Mouse (Mus musculus): ENCODE results near the gene Bnip3.

Gene Bnip3

GRCm38 (mm10) chr7:138906441-138906840 lies 2.9 kb downstream of the Bnip3 start:
- CTCF ChIA-PET, result no interaction called here

- CTCF ChIA-PET, result no interaction called here
These were observed 5.4 kb downstream of the Bnip3 start for GRCm38 (mm10) chr7:138903886-138904435.

GRCm38 (mm10) chr7:138898743-138899142 lies 10.6 kb downstream of the Bnip3 start:
- CTCF ChIA-PET, result no interaction called here

- CTCF ChIA-PET, result no interaction called here
These were observed 11.2 kb downstream of the Bnip3 start for GRCm38 (mm10) chr7:138898122-138898521.

- CTCF ChIA-PET, result interaction anchor here (0.6 kb wide), 1 partner anchor 379 kb away, joined by 3 read pairs; no protein-coding TSS in a partner anchor
These were observed 23.7 kb downstream of the Bnip3 start for GRCm38 (mm10) chr7:138885365-138886289.

GRCm38 (mm10) chr7:138883724-138884123 lies 25.6 kb downstream of the Bnip3 start:
- CTCF ChIA-PET, result no interaction called here

- CTCF ChIA-PET, result no interaction called here
These were observed 34.3 kb downstream of the Bnip3 start for GRCm38 (mm10) chr7:138875031-138875430.

GRCm38 (mm10) chr7:138872956-138873355 lies 36.4 kb downstream of the Bnip3 start:
- CTCF ChIA-PET, result no interaction called here

GRCm38 (mm10) chr7:138868316-138868715 lies 41.0 kb downstream of the Bnip3 start:
- CTCF ChIA-PET, result no interaction called here

GRCm38 (mm10) chr7:138867286-138867685 lies 42.0 kb downstream of the Bnip3 start:
- CTCF ChIA-PET, result no interaction called here

GRCm38 (mm10) chr7:138864776-138865175 lies 44.5 kb downstream of the Bnip3 start:
- CTCF ChIA-PET, result no interaction called here

- CTCF ChIA-PET, result no interaction called here
These were observed 45.3 kb downstream of the Bnip3 start for GRCm38 (mm10) chr7:138863950-138864572.

- CTCF ChIA-PET, result no interaction called here
These were observed 52.6 kb downstream of the Bnip3 start for GRCm38 (mm10) chr7:138856670-138857069.

- CTCF ChIA-PET, result no interaction called here
These were observed 55.1 kb downstream of the Bnip3 start for GRCm38 (mm10) chr7:138854201-138854600.

GRCm38 (mm10) chr7:138853417-138854031 lies 55.8 kb downstream of the Bnip3 start:
- CTCF ChIA-PET, result no interaction called here

- CTCF ChIA-PET, result no interaction called here
These were observed 59.2 kb downstream of the Bnip3 start for GRCm38 (mm10) chr7:138850083-138850482.

- CTCF ChIA-PET, result no interaction called here
These were observed 61.0 kb downstream of the Bnip3 start for GRCm38 (mm10) chr7:138848028-138848920.

GRCm38 (mm10) chr7:138847316-138848027 lies 61.8 kb downstream of the Bnip3 start:
- CTCF ChIA-PET, result no interaction called here

- CTCF ChIA-PET, result no interaction called here
These were observed 62.8 kb downstream of the Bnip3 start for GRCm38 (mm10) chr7:138846502-138846991.

- CTCF ChIA-PET, result interaction anchor here (1.0 kb wide), 1 partner anchor 62 kb away, joined by 3 read pairs; no protein-coding TSS in a partner anchor
These were observed 63.6 kb downstream of the Bnip3 start, which contains the start of the genes Ppp2r2d and Mapk1ip1 for GRCm38 (mm10) chr7:138845544-138846391. Gene Ppp2r2d (plus strand): TSS chr7:138846079. Gene Mapk1ip1 (minus strand): TSS chr7:138846273.

Measured in spleen, embryonic (tissue).